Mouse (Mus musculus) cerebellum, postnatal 25 days (tissue): ENCODE measurements around the gene Lmo3.

ENCODE experiments used
- DNase-seq, 2 experiments: peaks; one replicate each; pipeline ENCODE4 v3.0.0; 2021; ENCODE audit warnings: mixed read lengths in 2 of 2

Lmo3 gene

GRCm38 (mm10) chr6:138581734-138582505 lies at the start of gene Lmo3:
Lmo3 (minus strand) TSS chr6:138581968.
- DNase-seq = peak; percentile 20 to 44

- no peak for DNase-seq
Measured at GRCm38 (mm10) chr6:138620786-138621185, 39.0 kb upstream of the Lmo3 start.

- DNase-seq = no peak
Measured at GRCm38 (mm10) chr6:138618396-138618795, 36.6 kb upstream of the Lmo3 start.

GRCm38 (mm10) chr6:138597016-138597415 lies 15.2 kb upstream of the Lmo3 start:
- DNase-seq = no peak

- no peak for DNase-seq
Measured at GRCm38 (mm10) chr6:138595991-138596698, 14.4 kb upstream of the Lmo3 start.

GRCm38 (mm10) chr6:138583314-138583713 lies 1.5 kb upstream of the Lmo3 start:
- no peak for DNase-seq

- no peak for DNase-seq
Measured at GRCm38 (mm10) chr6:138582506-138583000, 785 bp upstream of the Lmo3 start.

- DNase-seq = no peak
Measured at GRCm38 (mm10) chr6:138580491-138581076, 1.2 kb downstream of the Lmo3 start.

- DNase-seq = no peak
Measured at GRCm38 (mm10) chr6:138563416-138563815, 18.4 kb downstream of the Lmo3 start.

GRCm38 (mm10) chr6:138552144-138552543 lies 29.6 kb downstream of the Lmo3 start:
- no peak for DNase-seq

GRCm38 (mm10) chr6:138534879-138535278 lies 46.9 kb downstream of the Lmo3 start:
- DNase-seq = no peak

GRCm38 (mm10) chr6:138506642-138507041 lies 75.1 kb downstream of the Lmo3 start:
- no peak for DNase-seq

GRCm38 (mm10) chr6:138503946-138504345 lies 77.8 kb downstream of the Lmo3 start:
- no peak for DNase-seq

- no peak for DNase-seq
Measured at GRCm38 (mm10) chr6:138482834-138483233, 98.9 kb downstream of the Lmo3 start.

- DNase-seq = peak; percentile 59 to 74
Measured at GRCm38 (mm10) chr6:138477611-138478010, 104.2 kb downstream of the Lmo3 start.

GRCm38 (mm10) chr6:138469204-138469603 lies 112.6 kb downstream of the Lmo3 start:
- no peak for DNase-seq

GRCm38 (mm10) chr6:138444515-138445048 lies 137.2 kb downstream of the Lmo3 start:
- no peak for DNase-seq

GRCm38 (mm10) chr6:138437351-138437750 lies 144.4 kb downstream of the Lmo3 start:
- no peak for DNase-seq

- DNase-seq = no peak
Measured at GRCm38 (mm10) chr6:138436813-138437212, 145.0 kb downstream of the Lmo3 start.

GRCm38 (mm10) chr6:138427394-138427793 lies 154.4 kb downstream of the Lmo3 start:
- DNase-seq = no peak

GRCm38 (mm10) chr6:138426894-138427293 lies 154.9 kb downstream of the Lmo3 start:
- no peak for DNase-seq

GRCm38 (mm10) chr6:138424514-138425225 lies 157.1 kb downstream of the Lmo3 start:
- DNase-seq = no peak
